Mouse (Mus musculus) small intestine, adult 2 months (tissue): ENCODE measurements around the gene Gabbr2.

Source experiments
- CTCF ChIP-seq: fragments of 200-500 bp; IDR thresholded peaks from 2 replicates; pipeline ENCODE4 v1.5.1; 2012; ENCODE audit warnings: low read depth, mild to moderate bottlenecking, control low read depth, inconsistent platforms, low read length, moderate library complexity, mixed read lengths; ENCODE audit not compliant: insufficient replicate concordance, insufficient read length; ENCODE audit errors: extremely low read depth
- POLR2A ChIP-seq: fragments of 200-500 bp; IDR thresholded peaks from 2 replicates; pipeline ENCODE4 v1.6.1; 2012; ENCODE audit warnings: low read depth, mild to moderate bottlenecking, control low read depth, inconsistent platforms, low read length, moderate library complexity

- TF ChIP-seq CTCF (no peak), POLR2A (no peak)
Observed at GRCm38 (mm10) chr4:46991959-46992316, 265 bp upstream of the Gabbr2 start.
